Mouse (Mus musculus): Measurements from ENCODE around the gene Zbtb40. TPM values are rescaled to one million over a fixed set of nuclear protein-coding genes. Genes with fewer than 3 reads are reported as not detected.

The Zbtb40 gene
- polyA plus RNA-seq, 1 experiment from 2014 or later: 3.2 TPM

GRCm38 (mm10) chr4:137001020-137001419, 47.6 kb downstream of the Zbtb40 start:
- Histone ChIP-seq H3K27me3 (replicated peaks; ENCODE audit: control insufficient read depth, insufficient read depth, low read length) (no peaks in the 10 kb centered on the region), H3K27ac (ENCODE audit: low read depth, low read length) (no peak overlapping the region), H3K4me1 (ENCODE audit: control insufficient read depth, insufficient read depth, low read depth, low read length) (no peaks in the 10 kb centered on the region; the same call in 1 of the 2 replicates), H3K36me3 (ENCODE audit: control insufficient read depth, insufficient read depth, low read length) (no peaks in the 10 kb centered on the region), H3K9ac (ENCODE audit: low read depth, low read length) (no peak overlapping the region), H3K4me2 (ENCODE audit: low read length) (no peak overlapping the region), H3K9me3 (ENCODE audit: control insufficient read depth, low read length) (no peaks in the 10 kb centered on the region), H3K4me3 (ENCODE audit: low read length) (no peak overlapping the region)
- no peak for ATAC-seq
- 69% methylated on average over 7 of the region's 7 CpGs for WGBS

DNA sequence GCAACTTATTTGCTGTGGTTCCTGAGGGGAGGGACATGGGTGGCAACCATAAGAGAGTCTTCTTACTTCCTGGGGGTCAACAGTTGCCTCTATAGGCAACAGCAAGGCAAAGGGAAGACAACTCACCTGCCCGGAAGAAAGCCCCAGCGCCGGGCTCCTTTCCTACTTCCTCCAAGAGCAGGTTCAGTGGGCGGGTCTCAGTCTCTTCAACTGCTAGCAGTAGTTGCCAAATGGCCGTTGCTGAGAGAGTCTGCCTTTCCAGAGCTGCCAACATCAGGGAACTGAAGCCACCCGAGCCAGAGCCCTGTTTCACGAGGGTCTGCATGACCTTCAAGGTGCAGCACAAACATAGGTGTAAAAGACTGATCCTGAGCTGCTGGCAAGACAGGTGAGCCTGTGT, 50.2 kb downstream of the Zbtb40 start:
- Histone ChIP-seq H3K27me3 (replicated peaks; ENCODE audit: control insufficient read depth, insufficient read depth, low read length) (no peaks in the 10 kb centered on the region), H3K4me1 (ENCODE audit: control insufficient read depth, insufficient read depth, low read depth, low read length) (no peaks in the 10 kb centered on the region; the same call in 1 of the 2 replicates), H3K4me2 (ENCODE audit: low read length) (no peak overlapping the region), H3K9ac (ENCODE audit: low read depth, low read length) (no peak overlapping the region), H3K9me3 (ENCODE audit: control insufficient read depth, low read length) (no peaks in the 10 kb centered on the region), H3K36me3 (ENCODE audit: control insufficient read depth, insufficient read depth, low read length) (0 out of 2 replicates have a peak, but pooled peaks cover 3% of the 10 kb centered on the region), H3K4me3 (ENCODE audit: low read length) (no peak overlapping the region), H3K27ac (ENCODE audit: low read depth, low read length) (no peak overlapping the region)
- WGBS: 83% methylated on average over 7 of the region's 7 CpGs
- no peak for ATAC-seq

DNA sequence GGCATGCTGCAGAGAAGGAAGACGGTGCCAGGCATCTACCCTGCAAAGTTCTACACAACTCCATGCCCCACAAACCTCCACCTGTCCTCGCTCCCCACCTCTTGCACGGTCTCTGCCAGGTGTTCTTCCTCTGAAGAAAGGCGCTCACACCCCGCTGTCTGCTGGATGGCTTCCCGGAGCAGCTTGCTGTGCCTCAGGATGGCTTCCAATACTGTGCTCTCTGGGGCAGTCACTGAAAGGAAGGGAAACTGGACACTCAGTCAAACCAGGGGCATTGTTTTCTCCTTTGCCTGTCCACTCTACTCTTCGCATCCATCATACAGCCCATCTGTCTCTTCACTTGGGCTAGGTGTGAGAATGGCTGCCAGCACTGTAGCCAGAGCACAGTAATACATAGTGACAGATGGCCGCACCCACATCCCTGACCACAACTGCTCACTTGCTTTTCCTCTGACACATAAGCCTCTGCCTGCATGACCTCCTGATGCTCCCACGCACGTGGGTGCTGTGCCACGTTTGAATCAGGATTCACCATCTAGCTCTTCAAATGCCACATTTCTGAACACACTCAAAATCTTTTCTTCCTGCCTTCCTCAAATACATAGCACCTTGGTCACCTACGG, 50.8 kb downstream of the Zbtb40 start:
- H3K4me3 ChIP-seq (ENCODE audit: low read length): no peak overlapping the region
- 83% methylated on average over 12 of the region's 12 CpGs for WGBS
- no peak overlapping the region for H3K27ac ChIP-seq (ENCODE audit: low read depth, low read length)
- no peak; the same call in 1 of the 2 replicates for ATAC-seq
- no peak overlapping the region for H3K4me2 ChIP-seq (ENCODE audit: low read length)
- no peaks in the 10 kb centered on the region for H3K9me3 ChIP-seq (ENCODE audit: control insufficient read depth, low read length)
- no peaks in the 10 kb centered on the region for H3K27me3 ChIP-seq (replicated peaks; ENCODE audit: control insufficient read depth, insufficient read depth, low read length)
- 0 out of 2 replicates have a peak, but pooled peaks cover 3% of the 10 kb centered on the region for H3K36me3 ChIP-seq (ENCODE audit: control insufficient read depth, insufficient read depth, low read length)
- H3K9ac ChIP-seq (ENCODE audit: low read depth, low read length): no peak overlapping the region
- no peaks in the 10 kb centered on the region; the same call in 1 of the 2 replicates for H3K4me1 ChIP-seq (ENCODE audit: control insufficient read depth, insufficient read depth, low read depth, low read length)

- peak; percentile 38; the same call in 1 of the 2 replicates for ATAC-seq
- 62% methylated on average over 7 of the region's 7 CpGs for WGBS
- Histone ChIP-seq H3K9me3 (ENCODE audit: control insufficient read depth, low read length) (no peaks in the 10 kb centered on the region), H3K4me2 (ENCODE audit: low read length) (no peak overlapping the region), H3K4me1 (ENCODE audit: control insufficient read depth, insufficient read depth, low read depth, low read length) (no peaks in the 10 kb centered on the region; the same call in 1 of the 2 replicates), H3K36me3 (ENCODE audit: control insufficient read depth, insufficient read depth, low read length) (0 out of 2 replicates have a peak, but pooled peaks cover 3% of the 10 kb centered on the region), H3K27me3 (replicated peaks; ENCODE audit: control insufficient read depth, insufficient read depth, low read length) (no peaks in the 10 kb centered on the region), H3K4me3 (ENCODE audit: low read length) (no peak overlapping the region), H3K27ac (ENCODE audit: low read depth, low read length) (no peak overlapping the region), H3K9ac (ENCODE audit: low read depth, low read length) (no peak overlapping the region)
Measured at GRCm38 (mm10) chr4:136996933-136997332, 51.7 kb downstream of the Zbtb40 start.

GRCm38 (mm10) chr4:136995361-136995760, 53.2 kb downstream of the Zbtb40 start:
- WGBS: 76% methylated on average over 14 of the region's 14 CpGs

GRCm38 (mm10) chr4:136981993-136982695, 66.5 kb downstream of the Zbtb40 start:
- 50% methylated on average over 9 of the region's 9 CpGs for WGBS
- Histone ChIP-seq H3K27ac (ENCODE audit: low read depth, low read length) (peak overlapping the region; percentile 18; the same call in 1 of the 2 replicates), H3K36me3 (ENCODE audit: control insufficient read depth, insufficient read depth, low read length) (no peaks in the 10 kb centered on the region), H3K4me3 (ENCODE audit: low read length) (no peak overlapping the region), H3K27me3 (replicated peaks; ENCODE audit: control insufficient read depth, insufficient read depth, low read length) (no peaks in the 10 kb centered on the region), H3K9ac (ENCODE audit: low read depth, low read length) (peak overlapping the region; percentile 36; the same call in 1 of the 2 replicates), H3K4me1 (ENCODE audit: control insufficient read depth, insufficient read depth, low read depth, low read length) (peaks cover 17% of the 10 kb centered on the region), H3K4me2 (ENCODE audit: low read length) (no peak overlapping the region), H3K9me3 (ENCODE audit: control insufficient read depth, low read length) (no peaks in the 10 kb centered on the region)
- no peak for ATAC-seq

More at GRCm38 (mm10) chr4:136995361-136995760, 53.2 kb downstream of the Zbtb40 start:
- Histone ChIP-seq H3K27ac (ENCODE audit: low read depth, low read length) (no peak overlapping the region), H3K9me3 (ENCODE audit: control insufficient read depth, low read length) (no peaks in the 10 kb centered on the region), H3K4me3 (ENCODE audit: low read length) (no peak overlapping the region), H3K9ac (ENCODE audit: low read depth, low read length) (no peak overlapping the region), H3K4me2 (ENCODE audit: low read length) (no peak overlapping the region), H3K36me3 (ENCODE audit: control insufficient read depth, insufficient read depth, low read length) (0 out of 2 replicates have a peak, but pooled peaks cover 7% of the 10 kb centered on the region), H3K4me1 (ENCODE audit: control insufficient read depth, insufficient read depth, low read depth, low read length) (no peaks in the 10 kb centered on the region; the same call in 1 of the 2 replicates), H3K27me3 (replicated peaks; ENCODE audit: control insufficient read depth, insufficient read depth, low read length) (no peaks in the 10 kb centered on the region)
- no peak for ATAC-seq

- Histone ChIP-seq H3K27ac (ENCODE audit: low read depth, low read length) (no peak overlapping the region; the same call in 1 of the 2 replicates), H3K9me3 (ENCODE audit: control insufficient read depth, low read length) (no peaks in the 10 kb centered on the region), H3K36me3 (ENCODE audit: control insufficient read depth, insufficient read depth, low read length) (no peaks in the 10 kb centered on the region), H3K4me2 (ENCODE audit: low read length) (no peak overlapping the region), H3K9ac (ENCODE audit: low read depth, low read length) (no peak overlapping the region), H3K4me1 (ENCODE audit: control insufficient read depth, insufficient read depth, low read depth, low read length) (peaks cover 17% of the 10 kb centered on the region), H3K4me3 (ENCODE audit: low read length) (no peak overlapping the region), H3K27me3 (replicated peaks; ENCODE audit: control insufficient read depth, insufficient read depth, low read length) (no peaks in the 10 kb centered on the region)
- peak; percentile 79 for ATAC-seq
- 3% methylated on average over 12 of the region's 12 CpGs for WGBS
Measured at GRCm38 (mm10) chr4:136981347-136981746, 67.3 kb downstream of the Zbtb40 start.

- ATAC-seq: peak; percentile 7; the same call in 1 of the 2 replicates
- no peaks in the 10 kb centered on the region for H3K36me3 ChIP-seq (ENCODE audit: control insufficient read depth, insufficient read depth, low read length)
- peaks cover 17% of the 10 kb centered on the region for H3K4me1 ChIP-seq (ENCODE audit: control insufficient read depth, insufficient read depth, low read depth, low read length)
- no peaks in the 10 kb centered on the region for H3K27me3 ChIP-seq (replicated peaks; ENCODE audit: control insufficient read depth, insufficient read depth, low read length)
- no peak overlapping the region for H3K4me3 ChIP-seq (ENCODE audit: low read length)
- H3K27ac ChIP-seq (ENCODE audit: low read depth, low read length): no peak overlapping the region
- H3K4me2 ChIP-seq (ENCODE audit: low read length): no peak overlapping the region
- H3K9me3 ChIP-seq (ENCODE audit: control insufficient read depth, low read length): no peaks in the 10 kb centered on the region
- peak overlapping the region; percentile 10; the same call in 1 of the 2 replicates for H3K9ac ChIP-seq (ENCODE audit: low read depth, low read length)
- WGBS: 56% methylated on average over 4 of the region's 4 CpGs
Measured at GRCm38 (mm10) chr4:136980921-136981320, 67.7 kb downstream of the Zbtb40 start.

- ATAC-seq: no peak
- H3K9ac ChIP-seq (ENCODE audit: low read depth, low read length): no peak overlapping the region
- no peaks in the 10 kb centered on the region for H3K36me3 ChIP-seq (ENCODE audit: control insufficient read depth, insufficient read depth, low read length)
- no peak overlapping the region for H3K27ac ChIP-seq (ENCODE audit: low read depth, low read length)
- WGBS: 62% methylated on average over 8 of the region's 8 CpGs
- H3K4me2 ChIP-seq (ENCODE audit: low read length): no peak overlapping the region
- no peaks in the 10 kb centered on the region for H3K27me3 ChIP-seq (replicated peaks; ENCODE audit: control insufficient read depth, insufficient read depth, low read length)
- no peak overlapping the region for H3K4me3 ChIP-seq (ENCODE audit: low read length)
- H3K9me3 ChIP-seq (ENCODE audit: control insufficient read depth, low read length): no peaks in the 10 kb centered on the region
- peaks cover 11% of the 10 kb centered on the region for H3K4me1 ChIP-seq (ENCODE audit: control insufficient read depth, insufficient read depth, low read depth, low read length)
Measured at GRCm38 (mm10) chr4:136977244-136977643, 71.4 kb downstream of the Zbtb40 start.

Data from hindbrain, embryonic 16.5 days (tissue).